Mouse (Mus musculus): ENCODE data around the gene Apip. TPM values are rescaled to one million over a fixed set of nuclear protein-coding genes. Genes with fewer than 3 reads are reported as not detected.

Gene Apip
- polyA plus RNA-seq (2015; fragmentation: Nextera tagmentation; extraction: Ambion mirVana), result 77.3 and 79.1 TPM in 2 replicates

DNA sequence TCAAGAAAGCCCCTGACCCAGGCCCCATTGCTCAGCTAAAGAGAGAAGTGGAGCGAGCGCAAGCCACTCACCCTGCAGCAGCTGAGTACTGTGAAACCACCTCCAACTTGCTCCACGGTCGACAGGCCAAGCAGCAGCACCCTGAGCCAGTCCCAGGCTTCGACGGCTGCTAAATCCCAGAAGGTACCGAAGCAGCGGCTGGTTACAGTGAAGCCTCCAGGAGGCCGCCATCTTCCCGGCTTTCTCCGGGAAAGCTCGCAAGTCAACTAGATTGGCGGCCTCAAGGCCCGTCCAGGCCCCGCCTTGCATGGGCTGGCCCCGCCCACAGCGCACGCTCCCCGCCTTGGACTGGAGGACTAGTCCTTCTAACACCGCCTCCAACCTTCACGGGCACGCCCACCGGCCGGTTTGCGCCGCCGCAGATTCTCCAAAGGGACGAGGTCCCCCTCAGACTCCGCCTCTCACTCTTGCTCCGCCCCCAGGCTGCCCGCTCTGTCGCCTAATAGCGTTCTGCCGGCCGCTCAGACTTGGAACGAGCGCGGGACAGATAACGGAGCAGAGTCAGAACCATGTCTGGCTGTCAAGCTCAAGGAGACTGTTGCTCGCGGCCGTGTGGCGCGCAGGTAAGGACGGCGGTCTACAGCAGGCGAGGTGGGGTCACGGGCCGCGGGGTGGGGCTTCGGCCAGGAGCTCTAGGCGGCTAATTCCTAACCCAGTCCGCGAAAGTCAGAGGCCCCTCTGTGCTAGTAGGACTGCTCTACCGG is at the start of gene Apip, which contains the start of gene Pdhx:
Gene Apip, plus strand, starts transcription at position 457 of the 764 bp plus-strand sequence.
Gene Pdhx, minus strand, starts transcription at position 295 of the 764 bp plus-strand sequence.
- Histone ChIP-seq H3K4me1 (peaks cover 20% of the 10 kb centered on the region), H3K27me3 (no peaks in the 10 kb centered on the region), H3K36me3 (no peaks in the 10 kb centered on the region), H3K4me3 (peak within 1 kb of the TSS; percentile 81), H3K9me3 (no peaks in the 10 kb centered on the region), H3K9ac (peak within 1 kb of the TSS; percentile 79), H3K4me2 (peak within 1 kb of the TSS; percentile 74), H3K27ac (peak within 1 kb of the TSS; percentile 87)
- under 1% methylated on average over 55 of the region's 55 CpGs for WGBS
- ATAC-seq (ENCODE audit: borderline replicate concordance, extremely low read depth, low FRiP score, low TSS enrichment), result peak; percentile 99

- Histone ChIP-seq H3K9ac (no peak overlapping the region), H3K9me3 (no peaks in the 10 kb centered on the region), H3K4me3 (no peak overlapping the region), H3K4me1 (no peaks in the 10 kb centered on the region), H3K36me3 (peaks cover 8% of the 10 kb centered on the region; the same call in 1 of the 2 replicates), H3K27ac (no peak overlapping the region), H3K27me3 (no peaks in the 10 kb centered on the region), H3K4me2 (no peak overlapping the region)
- ATAC-seq (ENCODE audit: borderline replicate concordance, extremely low read depth, low FRiP score, low TSS enrichment), result no peak
- 86% methylated on average over 4 of the region's 4 CpGs for WGBS
Measured at GRCm38 (mm10) chr2:103037831-103038230, 35.6 kb upstream of the Apip start.

- Histone ChIP-seq H3K36me3 (0 out of 2 replicates have a peak, but pooled peaks cover 1% of the 10 kb centered on the region), H3K9me3 (no peaks in the 10 kb centered on the region), H3K27me3 (no peaks in the 10 kb centered on the region), H3K9ac (no peak overlapping the region), H3K4me3 (no peak overlapping the region), H3K4me1 (no peaks in the 10 kb centered on the region), H3K4me2 (no peak overlapping the region), H3K27ac (no peak overlapping the region)
- 57% methylated on average over 8 of the region's 8 CpGs for WGBS
- no peak for ATAC-seq (ENCODE audit: borderline replicate concordance, extremely low read depth, low FRiP score, low TSS enrichment)
Measured at GRCm38 (mm10) chr2:103040896-103041295, 32.6 kb upstream of the Apip start.

DNA sequence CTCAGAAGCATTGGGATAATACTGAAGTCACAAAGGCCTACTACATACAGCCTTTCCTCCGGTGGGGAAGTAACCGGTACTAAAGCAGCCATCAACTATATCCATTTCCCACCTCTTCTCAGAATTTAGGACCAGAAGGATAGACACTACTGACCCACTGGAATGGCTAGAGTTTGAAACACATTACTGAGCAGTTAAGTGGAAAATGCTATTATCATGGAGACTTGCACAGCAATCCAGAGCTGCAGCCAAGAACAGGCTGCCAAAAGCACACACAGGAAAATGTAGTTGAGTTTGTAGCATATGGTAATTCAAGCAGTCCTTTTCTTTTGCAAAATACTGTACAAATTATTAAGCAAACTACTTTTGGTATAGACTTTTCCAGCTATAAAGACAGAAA is 28.2 kb upstream of the Apip start:
- Histone ChIP-seq H3K36me3 (0 out of 2 replicates have a peak, but pooled peaks cover 3% of the 10 kb centered on the region), H3K4me2 (no peak overlapping the region), H3K9me3 (no peaks in the 10 kb centered on the region), H3K27me3 (no peaks in the 10 kb centered on the region), H3K27ac (no peak overlapping the region), H3K9ac (no peak overlapping the region), H3K4me3 (no peak overlapping the region), H3K4me1 (no peaks in the 10 kb centered on the region)
- ATAC-seq (ENCODE audit: borderline replicate concordance, extremely low read depth, low FRiP score, low TSS enrichment), result no peak
- WGBS, result 95% methylated on average over 2 of the region's 2 CpGs

GRCm38 (mm10) chr2:103051937-103052893 is 21.3 kb upstream of the Apip start:
- H3K9me3 ChIP-seq, result no peaks in the 10 kb centered on the region
- H3K4me3 ChIP-seq, result no peak overlapping the region
- no peak overlapping the region for H3K9ac ChIP-seq
- no peaks in the 10 kb centered on the region for H3K27me3 ChIP-seq
- peak overlapping the region; percentile 57; the same call in 1 of the 2 replicates for H3K27ac ChIP-seq
- ATAC-seq (ENCODE audit: borderline replicate concordance, extremely low read depth, low FRiP score, low TSS enrichment), result peak; percentile 89; the same call in 1 of the 2 replicates
- H3K36me3 ChIP-seq, result 0 out of 2 replicates have a peak, but pooled peaks cover 4% of the 10 kb centered on the region
- H3K4me2 ChIP-seq, result no peak overlapping the region
- peaks cover 7% of the 10 kb centered on the region; the same call in 1 of the 2 replicates for H3K4me1 ChIP-seq
- WGBS, result 60% methylated on average over 19 of the region's 19 CpGs

DNA sequence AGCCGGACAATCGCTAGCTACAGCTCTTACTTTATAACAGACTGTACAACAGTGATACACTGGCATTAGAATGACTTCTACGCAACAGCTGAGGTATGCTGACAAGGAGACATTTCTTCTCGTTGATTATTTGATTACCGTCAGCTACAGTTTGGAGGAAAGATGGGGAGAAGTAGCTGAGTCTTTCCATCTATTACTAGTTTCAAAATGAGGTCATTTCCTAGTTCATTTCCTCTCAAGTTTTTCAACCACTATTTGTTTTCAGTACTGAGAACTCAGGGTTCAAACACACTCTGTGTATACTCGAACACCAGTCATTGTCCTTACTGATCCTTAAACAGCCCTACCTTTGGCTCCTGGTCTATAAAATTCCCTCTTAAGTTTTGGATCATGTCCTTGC is 17.7 kb upstream of the Apip start:
- H3K9ac ChIP-seq, result no peak overlapping the region
- 80% methylated on average over 6 of the region's 6 CpGs for WGBS
- no peak overlapping the region for H3K4me3 ChIP-seq
- peaks cover 15% of the 10 kb centered on the region for H3K4me1 ChIP-seq
- H3K27me3 ChIP-seq, result no peaks in the 10 kb centered on the region
- 0 out of 2 replicates have a peak, but pooled peaks cover 4% of the 10 kb centered on the region for H3K36me3 ChIP-seq
- no peak overlapping the region for H3K4me2 ChIP-seq
- no peak overlapping the region for H3K27ac ChIP-seq
- no peaks in the 10 kb centered on the region for H3K9me3 ChIP-seq
- ATAC-seq (ENCODE audit: borderline replicate concordance, extremely low read depth, low FRiP score, low TSS enrichment), result no peak

GRCm38 (mm10) chr2:103058266-103058665 is 15.2 kb upstream of the Apip start:
- Histone ChIP-seq H3K4me2 (no peak overlapping the region), H3K36me3 (0 out of 2 replicates have a peak, but pooled peaks cover 4% of the 10 kb centered on the region), H3K4me1 (peaks cover 19% of the 10 kb centered on the region), H3K27ac (no peak overlapping the region), H3K9ac (no peak overlapping the region), H3K4me3 (no peak overlapping the region), H3K9me3 (no peaks in the 10 kb centered on the region), H3K27me3 (no peaks in the 10 kb centered on the region)
- 67% methylated on average over 3 of the region's 3 CpGs for WGBS
- no peak; the same call in 1 of the 2 replicates for ATAC-seq (ENCODE audit: borderline replicate concordance, extremely low read depth, low FRiP score, low TSS enrichment)

DNA sequence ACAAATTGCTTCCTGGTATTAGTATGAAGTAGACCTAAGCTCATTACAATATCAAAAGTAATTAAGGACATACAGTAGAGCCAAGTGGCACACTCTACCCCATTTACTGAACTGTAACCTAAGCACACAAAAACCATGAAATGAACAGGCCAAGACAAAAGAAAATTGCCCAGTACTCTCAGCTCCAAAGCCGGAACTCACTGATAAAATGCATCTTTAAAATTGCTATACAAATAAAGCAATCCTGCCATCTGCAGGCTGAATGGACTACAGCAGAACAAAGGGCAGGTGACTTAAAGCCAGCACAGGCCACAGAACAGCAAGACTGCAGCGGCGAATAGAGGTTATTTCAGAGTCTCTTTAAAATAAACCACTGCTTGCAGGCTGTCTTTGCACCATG is 10.6 kb upstream of the Apip start:
- H3K4me2 ChIP-seq, result no peak overlapping the region
- no peak overlapping the region for H3K27ac ChIP-seq
- H3K9ac ChIP-seq, result no peak overlapping the region
- no peak overlapping the region for H3K4me3 ChIP-seq
- H3K9me3 ChIP-seq, result no peaks in the 10 kb centered on the region
- ATAC-seq (ENCODE audit: borderline replicate concordance, extremely low read depth, low FRiP score, low TSS enrichment), result no peak
- no peaks in the 10 kb centered on the region for H3K36me3 ChIP-seq
- 13% methylated on average over 3 of the region's 3 CpGs for WGBS
- no peaks in the 10 kb centered on the region for H3K27me3 ChIP-seq
- H3K4me1 ChIP-seq, result peaks cover 19% of the 10 kb centered on the region

DNA sequence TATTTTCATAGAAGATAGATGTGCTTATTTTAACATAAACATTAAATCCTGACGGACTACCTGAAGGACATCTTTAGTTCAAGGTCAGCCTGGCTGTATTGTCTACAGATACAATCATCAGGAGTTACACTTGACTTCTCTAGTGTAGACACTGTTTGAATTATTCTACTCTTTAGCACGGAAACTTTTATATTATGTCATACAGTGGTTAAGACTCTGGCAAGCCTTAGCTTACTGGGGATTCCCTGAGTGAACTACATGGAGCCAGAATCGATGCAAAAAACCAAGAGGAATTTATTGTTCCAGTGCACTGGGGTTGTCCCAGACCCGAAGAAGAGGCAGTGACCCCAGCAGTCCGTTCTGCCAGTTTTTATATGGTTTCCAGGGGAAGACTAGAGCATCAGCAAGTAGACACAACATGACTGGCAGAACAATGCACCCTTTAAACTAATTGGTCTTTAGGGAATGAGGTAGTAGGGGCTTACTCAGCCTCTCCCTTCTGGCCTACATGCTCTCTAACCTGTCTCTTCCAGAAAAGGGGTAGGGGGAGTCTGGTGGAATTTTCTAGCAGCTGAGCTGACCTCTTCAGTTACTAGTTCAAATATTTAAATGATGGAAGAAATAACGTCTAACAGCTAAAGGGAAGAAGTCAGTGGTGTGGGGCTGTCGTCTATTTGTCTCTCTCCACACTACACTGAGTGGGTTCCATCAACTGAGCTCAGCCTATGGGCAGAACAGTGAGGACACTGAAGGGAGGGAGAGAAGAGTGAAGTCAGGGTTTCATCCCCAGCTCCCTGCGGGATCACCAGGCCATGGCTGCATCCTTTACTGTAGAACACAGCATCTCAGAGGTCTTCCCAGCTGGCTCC is 6.6 kb upstream of the Apip start:
- Histone ChIP-seq H3K27me3 (no peaks in the 10 kb centered on the region), H3K9me3 (no peaks in the 10 kb centered on the region), H3K4me3 (no peak overlapping the region), H3K36me3 (no peaks in the 10 kb centered on the region), H3K9ac (no peak overlapping the region), H3K4me2 (no peak overlapping the region), H3K27ac (no peak overlapping the region), H3K4me1 (peaks cover 14% of the 10 kb centered on the region)
- WGBS, result 70% methylated on average over 8 of the region's 8 CpGs
- ATAC-seq (ENCODE audit: borderline replicate concordance, extremely low read depth, low FRiP score, low TSS enrichment), result no peak

- Histone ChIP-seq H3K4me3 (no peak overlapping the region), H3K9me3 (no peaks in the 10 kb centered on the region), H3K36me3 (no peaks in the 10 kb centered on the region), H3K4me1 (peaks cover 20% of the 10 kb centered on the region), H3K4me2 (no peak overlapping the region), H3K9ac (no peak overlapping the region), H3K27ac (no peak overlapping the region), H3K27me3 (no peaks in the 10 kb centered on the region)
- ATAC-seq (ENCODE audit: borderline replicate concordance, extremely low read depth, low FRiP score, low TSS enrichment), result no peak
- 89% methylated on average over 2 of the region's 2 CpGs for WGBS
Measured at GRCm38 (mm10) chr2:103067552-103068207, 5.8 kb upstream of the Apip start.

Measured in lung, embryonic 15.5 days (tissue).